In the genomic region with DNA sequence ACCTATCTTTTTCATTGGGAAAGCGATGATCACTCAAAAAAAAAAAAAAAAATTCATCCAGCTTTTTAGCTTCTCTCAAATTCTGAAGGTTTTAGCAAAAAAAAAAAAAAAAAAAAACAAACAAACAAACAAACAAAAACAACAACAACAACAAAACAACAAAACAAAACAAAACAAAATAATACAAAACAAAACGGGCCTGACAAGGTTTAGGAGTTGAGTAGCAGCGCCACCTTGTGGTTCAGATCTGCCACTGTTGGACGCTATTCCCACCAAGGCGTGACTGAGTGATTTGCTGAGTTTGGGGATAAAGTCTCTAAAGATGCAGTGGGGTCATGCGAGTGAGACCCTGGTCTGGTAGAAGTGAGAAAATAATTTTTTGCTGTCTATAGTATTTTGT, we compare ENCODE assay signal across 8 mouse cellular contexts. TPM values are rescaled to one million over a fixed set of nuclear protein-coding genes. Genes with fewer than 3 reads are reported as not detected.
DNase-seq lines count a peak whose midpoint lies in the region; ATAC-seq and TF ChIP-seq lines count a peak whose summit lies in the region.

No protein-coding gene starts in this region.

- TF ChIP-seq POLR2A in heart, adult 2 months (IDR thresholded peaks at IDR 0.05; ENCODE audit: insufficient read depth, low read depth, low read length): no peak

- H3K4me2 ChIP-seq in heart, embryonic 11.5 days: no peak overlapping the region

- no peak for ATAC-seq in heart, embryonic 11.5 days (replicated peaks; ENCODE audit: insufficient number of reproducible peaks, low FRiP score, low TSS enrichment)
- peak; percentile 83 for ATAC-seq in megakaryocyte-erythroid progenitor cell, adult 5-6 weeks (replicated peaks; ENCODE audit: low FRiP score, low TSS enrichment, poor library complexity, severe bottlenecking)

- no peaks in the 10 kb centered on the region for H3K27me3 ChIP-seq in heart, adult 2 months (ENCODE audit: control insufficient read depth, insufficient read depth, low read length)
- H3K27me3 ChIP-seq in heart, embryonic 11.5 days (ENCODE audit: control insufficient read depth, insufficient read depth, low read length): no peaks in the 10 kb centered on the region

- no peak overlapping the region for H3K27ac ChIP-seq in heart, adult 2 months
- H3K27ac ChIP-seq in heart, embryonic 11.5 days (ENCODE audit: low read depth, low read length): no peak overlapping the region

- intact Hi-C loops in heart, adult 2 months (cut with DNase I): loop anchor here (1.0 to 5.0 kb wide), 3 partner anchors 187 to 672 kb away; no protein-coding TSS in a partner anchor
- intact Hi-C loops in heart, postnatal 36 days (cut with DNase I): loop anchor here (1.0 to 5.0 kb wide), 4 partner anchors 117 to 677 kb away; no protein-coding TSS in a partner anchor

- peak; percentile 23 to 60 for DNase-seq in heart, adult 2 months
- peak; percentile 76 for DNase-seq in adrenal gland, postnatal 10 days
- DNase-seq in embryo, embryonic 11.5 days (ENCODE audit: low read depth, low spot score): peak; percentile 44
- peak; percentile 55 to 70 for DNase-seq in heart, postnatal 36 days
- DNase-seq in layer of hippocampus, postnatal 36 days: peak; percentile 29 to 35
- peak; percentile 19 for DNase-seq in skeletal muscle tissue, adult 2 months (ENCODE audit: low read depth, low spot score)

- H3K9me3 ChIP-seq in heart, embryonic 11.5 days (replicated peaks; ENCODE audit: control insufficient read depth, low read length): no peaks in the 10 kb centered on the region

- H3K9ac ChIP-seq in heart, adult 2 months (ENCODE audit: low read depth, low read length): no peak overlapping the region
- no peak overlapping the region for H3K9ac ChIP-seq in heart, embryonic 11.5 days (ENCODE audit: low read depth, low read length)

- WGBS in heart, adult 2 months: 27% methylated on average over 6 of the region's 6 CpGs
- 29% methylated on average over 6 of the region's 6 CpGs for WGBS in heart, embryonic 11.5 days (ENCODE audit: insufficient replicate concordance)

- no peaks in the 10 kb centered on the region for H3K79me2 ChIP-seq in heart, adult 2 months (replicated peaks; ENCODE audit: control insufficient read depth, insufficient read depth, low read length)

- peak; percentile 86 for TF ChIP-seq CTCF in heart, adult 2 months (IDR thresholded peaks at IDR 0.05)

- H3K4me3 ChIP-seq in heart, adult 2 months: no peak overlapping the region
- H3K4me3 ChIP-seq in heart, embryonic 11.5 days (ENCODE audit: low read depth, low read length): no peak overlapping the region

- no peaks in the 10 kb centered on the region for H3K4me1 ChIP-seq in heart, adult 2 months (ENCODE audit: control insufficient read depth, insufficient read depth, low read length)
- H3K4me1 ChIP-seq in heart, embryonic 11.5 days (ENCODE audit: control insufficient read depth, insufficient read depth, low read length): 0 out of 2 replicates have a peak, but pooled peaks cover 3% of the 10 kb centered on the region

- no peaks in the 10 kb centered on the region for H3K36me3 ChIP-seq in heart, adult 2 months (ENCODE audit: control insufficient read depth, insufficient read depth, low read length)
- no peaks in the 10 kb centered on the region for H3K36me3 ChIP-seq in heart, embryonic 11.5 days (ENCODE audit: control insufficient read depth, insufficient read depth, low read length)

- peak; percentile 70; the same call in 1 of the 2 replicates for TF ChIP-seq EP300 in heart, adult 2 months (IDR thresholded peaks at IDR 0.05; ENCODE audit: insufficient read depth, low read depth, low read length)

RNA-seq across cellular contexts. Expression of a gene that starts 43.1 kb away (rescaled TPM):
- total RNA-seq in heart, adult 2 months (2021): 1 to 10 TPM in 1 of 2 experiments, under 1 TPM in 1; 0.96 to 1.1 TPM
- polyA plus RNA-seq in heart, adult 2 months (2012; rRNA removed): 1.3 and 2.4 TPM in 2 replicates
- 0.15 and 0.46 TPM in 2 replicates for polyA plus RNA-seq in heart, embryonic 11.5 days (2014; fragmentation: Nextera tagmentation; extraction: Ambion mirVana)
- 1 to 10 TPM; 7.6 to 7.9 TPM for total RNA-seq in adrenal gland, postnatal 10 days (2021)
- 1 to 10 TPM; 1.2 to 1.7 TPM for total RNA-seq in heart, postnatal 36 days (2021)
- under 1 TPM; 0.40 to 0.96 TPM for total RNA-seq in layer of hippocampus, postnatal 36 days (2021)
- 6.0 and 7.8 TPM in 2 replicates for total RNA-seq in megakaryocyte-erythroid progenitor cell, adult 5-6 weeks (2014; fragmentation: Nextera tagmentation)
- 7.1 and 25.5 TPM in 2 replicates for total RNA-seq in megakaryocyte-erythroid progenitor cell, adult 5-6 weeks (2017)

RNA-seq across cellular contexts. Expression of a gene that starts 43.8 kb away (rescaled TPM):
- 100 to 1,000 TPM; 145 to 161 TPM for total RNA-seq in heart, adult 2 months (2021)
- 114 and 195 TPM in 2 replicates for polyA plus RNA-seq in heart, adult 2 months (2012; rRNA removed)
- polyA plus RNA-seq in heart, embryonic 11.5 days (2014; fragmentation: Nextera tagmentation; extraction: Ambion mirVana): 797 and 836 TPM in 2 replicates
- total RNA-seq in adrenal gland, postnatal 10 days (2021): 10 to 100 TPM; 75.3 to 99.1 TPM
- total RNA-seq in heart, postnatal 36 days (2021): 100 to 1,000 TPM; 151 to 158 TPM
- 10 to 100 TPM; 44.1 to 46.9 TPM for total RNA-seq in layer of hippocampus, postnatal 36 days (2021)
- 45.3 and 59.7 TPM in 2 replicates for total RNA-seq in megakaryocyte-erythroid progenitor cell, adult 5-6 weeks (2014; fragmentation: Nextera tagmentation)
- total RNA-seq in megakaryocyte-erythroid progenitor cell, adult 5-6 weeks (2017): 19.5 and 26.3 TPM in 2 replicates

Comparison
In these comparisons a context has a peak if more than half of its experiments do, and no peak if none do; other contexts are left out.
1. DNase-seq: peak in every context shown above with its lines; median percentile 76 in adrenal gland, postnatal 10 days; 62 in heart, postnatal 36 days; 44 in embryo, embryonic 11.5 days; 42 in heart, adult 2 months; 32 in layer of hippocampus, postnatal 36 days; 19 in skeletal muscle tissue, adult 2 months.